Mouse (Mus musculus): ENCODE measurements at regions not wholly inside any gene's neighbourhood (a gene's known extent, or its start where the extent isn't known, plus 50 kb on each side); places are given as distances from the start of the nearest gene placed in this dataset.
"Not testable (repeated sequence)": the region's sequence is repeated elsewhere in the genome, so short reads cannot be mapped to it uniquely, and the experiment has no call there.

GRCm38 (mm10) chr14:36314673-36315072, 220.0 kb downstream of the 4930474N05Rik start:
- not testable (repeated sequence) for TF ChIP-seq POLR2A, CTCF (IDR thresholded peaks at IDR 0.05; ENCODE audit: extremely low read depth, insufficient read depth, low read length)
